Mouse (Mus musculus) forebrain, postnatal 0 days (tissue): ENCODE data around the gene Slc25a42. TPM values are rescaled to one million over a fixed set of nuclear protein-coding genes. Genes with fewer than 3 reads are reported as not detected.
A peak's percentile ranks its signal among the peaks of the same experiment; 100 is the strongest.

ENCODE experiments used
- ATAC-seq: fragments of 200-750 bp; cut with Nextera tagmentation; 2 replicates; pipeline ENCODE4 v1.8.0; 2017; ENCODE audit warnings: mild to moderate bottlenecking, moderate library complexity
- DNase-seq: peaks from one replicate; pipeline ENCODE4 v3.0.0-alpha.2; 2015
- H3K27ac ChIP-seq: fragments of 300-500 bp; sonication (generic); 2 replicates; pipeline ENCODE4 v1.5.1; 2014; ENCODE audit warnings: low read depth, mild to moderate bottlenecking, antibody characterized with exemption, low read length, moderate library complexity, mixed read lengths
- H3K27me3 ChIP-seq: fragments of 300-500 bp; sonication (generic); 2 replicates; pipeline ENCODE4 v1.6.1; 2014; ENCODE audit warnings: mild to moderate bottlenecking, low read length, mixed read lengths; ENCODE audit not compliant: insufficient read depth
- H3K36me3 ChIP-seq: fragments of 300-500 bp; sonication (generic); 2 replicates; pipeline ENCODE4 v1.6.1; 2014; ENCODE audit warnings: mild to moderate bottlenecking, moderate library complexity; ENCODE audit not compliant: insufficient read depth
- H3K4me1 ChIP-seq: fragments of 300-500 bp; sonication (generic); 2 replicates; pipeline ENCODE4 v1.6.1; 2014; ENCODE audit warnings: antibody characterized with exemption; ENCODE audit not compliant: insufficient read depth
- H3K4me2 ChIP-seq: fragments of 300-500 bp; sonication (generic); 2 replicates; pipeline ENCODE4 v1.6.1; 2014; ENCODE audit warnings: low read depth, mild to moderate bottlenecking, moderate library complexity
- H3K4me3 ChIP-seq: fragments of 300-500 bp; sonication (generic); 2 replicates; pipeline ENCODE4 v1.5.1; 2014; ENCODE audit warnings: low read depth, low read length, mixed read lengths
- H3K9ac ChIP-seq: fragments of 300-500 bp; sonication (generic); 2 replicates; pipeline ENCODE4 v1.6.1; 2014; ENCODE audit warnings: mild to moderate bottlenecking
- H3K9me3 ChIP-seq: fragments of 300-500 bp; sonication (generic); 2 replicates; pipeline ENCODE4 v1.6.1; 2016; ENCODE audit warnings: low read length
- CTCF ChIP-seq: sonication (generic); IDR thresholded peaks from 2 replicates; pipeline ENCODE4 v1.5.1; 2016; ENCODE audit warnings: antibody characterized with exemption, control low read depth, low read depth
- WGBS: fragments of 180-500 bp; shearing (Covaris S2); extraction: QIAGEN DNeasy Blood & Tissue Kit; methylation state at CpG from one replicate; pipeline ENCODE4 v1.1.7; 2014; 5-methylcytosine and 5-hydroxymethylcytosine counted together
- polyA plus RNA-seq: library from polyadenylated mRNA; unstranded; fragments of >200 nt; fragmentation: Nextera tagmentation; extraction: Ambion mirVana; gene quantifications from 2 replicates; pipeline ENCODE4 v1.2.1, GENCODE M21; 2015
- total RNA-seq: library from RNA; depleted of rRNA; stranded (reverse); fragments of >200 nt; gene quantifications from 2 replicates; pipeline ENCODE4 v1.2.3, GENCODE M21; 2014

Slc25a42 gene
- total and polyA plus RNA-seq, 2 experiments from 2014 or later, result 6.2 to 11.7 TPM

DNA sequence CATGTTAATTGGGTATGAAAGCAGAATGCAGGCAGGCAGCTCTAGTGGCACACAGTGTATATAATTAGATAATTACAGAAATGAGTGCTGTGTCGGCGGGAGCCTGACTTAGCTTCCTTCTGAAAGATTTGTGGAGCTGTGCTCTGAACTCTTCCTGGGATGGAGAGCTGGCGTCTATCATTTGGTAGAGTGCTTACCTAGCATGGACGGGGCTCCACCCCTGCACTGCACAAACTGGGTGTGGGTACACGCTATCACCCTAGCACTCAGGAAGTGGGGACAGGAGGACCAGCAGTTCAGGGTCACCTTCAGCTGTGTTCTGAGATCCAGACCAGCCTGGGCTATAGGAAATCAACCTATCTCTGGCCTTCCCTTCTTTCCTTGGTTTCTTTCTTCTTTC is 38.8 kb downstream of the Slc25a42 start:
- Histone ChIP-seq H3K9me3 (no peaks in the 10 kb centered on the region), H3K36me3 (peaks cover 12% of the 10 kb centered on the region), H3K27ac (no peak overlapping the region), H3K4me2 (0 out of 2 replicates have a peak overlapping the region, but pooled peaks have one; percentile 57), H3K27me3 (no peaks in the 10 kb centered on the region), H3K9ac (no peak overlapping the region), H3K4me1 (0 out of 2 replicates have a peak, but pooled peaks cover 4% of the 10 kb centered on the region), H3K4me3 (no peak overlapping the region)
- WGBS, result 81% methylated on average over 5 of the region's 5 CpGs
- DNase-seq, result no peak
- no peak for ATAC-seq
- no peak for TF ChIP-seq CTCF

GRCm38 (mm10) chr8:70172043-70172681 is 39.9 kb downstream of the Slc25a42 start, which contains the start of gene Tmem161a:
TSS of gene Tmem161a (plus strand) at chr8:70172356.
- TF ChIP-seq CTCF, result no peak
- Histone ChIP-seq H3K27ac (no peak within 1 kb of the TSS), H3K9me3 (no peaks in the 10 kb centered on the region), H3K36me3 (peaks cover 3% of the 10 kb centered on the region; the same call in 1 of the 2 replicates), H3K4me2 (peak within 1 kb of the TSS; percentile 57), H3K27me3 (no peaks in the 10 kb centered on the region), H3K9ac (peak within 1 kb of the TSS; percentile 68), H3K4me1 (0 out of 2 replicates have a peak, but pooled peaks cover 4% of the 10 kb centered on the region), H3K4me3 (peak within 1 kb of the TSS; percentile 64)
- ATAC-seq (peak; percentile 100), DNase-seq (peak; percentile 95)
- WGBS, result 2% methylated on average over 26 of the region's 27 CpGs

DNA sequence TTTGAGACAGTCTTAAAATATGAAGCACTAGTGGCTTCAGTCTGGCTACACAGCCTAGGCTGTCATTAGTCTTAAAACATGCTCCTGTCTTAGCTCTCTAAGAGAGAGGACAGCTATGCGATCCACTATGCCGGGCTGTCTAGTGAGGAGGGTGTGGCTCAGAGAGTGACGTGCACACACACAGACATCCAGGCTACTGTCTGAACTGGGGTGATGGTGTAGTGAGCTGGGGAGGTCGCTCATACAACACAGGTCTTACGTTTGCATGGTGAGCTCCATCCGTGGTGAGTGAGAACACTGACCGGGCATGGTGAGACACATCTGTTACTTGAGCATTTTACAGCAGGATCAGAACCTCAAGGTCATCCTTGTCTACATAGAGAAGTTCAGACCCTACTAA is 40.9 kb downstream of the Slc25a42 start:
- no peak for ATAC-seq
- WGBS, result 86% methylated on average over 7 of the region's 7 CpGs
- no peak overlapping the region for H3K4me3 ChIP-seq

DNA sequence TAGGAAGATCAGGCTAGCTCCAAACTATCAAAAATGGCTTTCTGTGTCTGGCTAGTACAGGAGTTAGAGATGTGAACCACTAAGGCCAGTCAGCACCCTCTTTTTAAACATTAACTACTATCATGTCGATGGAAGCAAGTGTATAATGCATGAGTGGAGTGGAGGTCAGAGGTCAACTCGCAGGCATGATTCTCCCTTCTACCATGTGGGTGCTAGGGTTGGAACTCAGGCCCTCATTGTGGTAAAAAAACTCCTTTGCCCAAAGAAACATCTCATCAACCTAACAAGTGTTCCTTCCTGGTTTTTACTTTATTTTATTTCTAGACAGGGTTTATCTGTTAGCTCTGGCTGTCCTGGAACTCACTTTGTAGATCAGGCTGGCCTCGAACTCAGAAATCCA is 41.4 kb downstream of the Slc25a42 start:
- no peak for ATAC-seq
- no peak for DNase-seq
- Histone ChIP-seq H3K9ac (no peak overlapping the region), H3K9me3 (no peaks in the 10 kb centered on the region), H3K4me1 (0 out of 2 replicates have a peak, but pooled peaks cover 4% of the 10 kb centered on the region), H3K27me3 (no peaks in the 10 kb centered on the region), H3K27ac (no peak overlapping the region), H3K36me3 (no peaks in the 10 kb centered on the region; the same call in 1 of the 2 replicates), H3K4me2 (no peak overlapping the region), H3K4me3 (no peak overlapping the region)
- no peak for TF ChIP-seq CTCF
- WGBS, result 78% methylated on average over 3 of the region's 3 CpGs

More for the DNA sequence above, 40.9 kb downstream of the Slc25a42 start:
- no peaks in the 10 kb centered on the region for H3K9me3 ChIP-seq
- no peaks in the 10 kb centered on the region; the same call in 1 of the 2 replicates for H3K36me3 ChIP-seq
- 0 out of 2 replicates have a peak, but pooled peaks cover 4% of the 10 kb centered on the region for H3K4me1 ChIP-seq
- no peak for TF ChIP-seq CTCF
- no peaks in the 10 kb centered on the region for H3K27me3 ChIP-seq
- no peak overlapping the region for H3K9ac ChIP-seq
- no peak overlapping the region for H3K27ac ChIP-seq
- no peak for DNase-seq
- H3K4me2 ChIP-seq, result peak overlapping the region; percentile 57; the same call in 1 of the 2 replicates

DNA sequence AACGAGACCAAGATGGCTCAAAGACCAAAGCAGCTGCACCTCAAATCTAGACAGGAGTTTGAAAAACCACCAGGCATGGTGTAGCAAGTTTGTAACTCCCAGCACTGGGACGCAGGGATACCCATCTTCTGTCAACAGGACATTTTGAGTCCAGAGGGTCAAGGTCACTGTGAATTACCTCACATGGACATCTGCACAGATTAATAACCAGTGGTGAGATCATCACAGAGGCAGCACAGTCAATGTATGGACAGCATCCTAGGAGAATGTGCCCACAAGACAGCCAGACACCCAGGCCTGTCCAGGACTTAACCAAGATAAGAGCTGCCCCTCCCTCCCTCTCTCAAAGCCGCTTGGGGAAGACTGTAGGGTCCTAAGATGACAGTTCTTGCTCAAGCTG is 42.0 kb downstream of the Slc25a42 start:
- H3K27me3 ChIP-seq, result no peaks in the 10 kb centered on the region
- WGBS, result 88% methylated on average over 3 of the region's 3 CpGs
- ATAC-seq (no peak), DNase-seq (no peak)
- H3K27ac ChIP-seq, result no peak overlapping the region
- H3K36me3 ChIP-seq, result no peaks in the 10 kb centered on the region; the same call in 1 of the 2 replicates
- no peak overlapping the region for H3K4me2 ChIP-seq
- H3K4me1 ChIP-seq, result 0 out of 2 replicates have a peak, but pooled peaks cover 4% of the 10 kb centered on the region
- TF ChIP-seq CTCF, result no peak
- H3K9ac ChIP-seq, result no peak overlapping the region
- H3K4me3 ChIP-seq, result no peak overlapping the region
- H3K9me3 ChIP-seq, result no peaks in the 10 kb centered on the region

DNA sequence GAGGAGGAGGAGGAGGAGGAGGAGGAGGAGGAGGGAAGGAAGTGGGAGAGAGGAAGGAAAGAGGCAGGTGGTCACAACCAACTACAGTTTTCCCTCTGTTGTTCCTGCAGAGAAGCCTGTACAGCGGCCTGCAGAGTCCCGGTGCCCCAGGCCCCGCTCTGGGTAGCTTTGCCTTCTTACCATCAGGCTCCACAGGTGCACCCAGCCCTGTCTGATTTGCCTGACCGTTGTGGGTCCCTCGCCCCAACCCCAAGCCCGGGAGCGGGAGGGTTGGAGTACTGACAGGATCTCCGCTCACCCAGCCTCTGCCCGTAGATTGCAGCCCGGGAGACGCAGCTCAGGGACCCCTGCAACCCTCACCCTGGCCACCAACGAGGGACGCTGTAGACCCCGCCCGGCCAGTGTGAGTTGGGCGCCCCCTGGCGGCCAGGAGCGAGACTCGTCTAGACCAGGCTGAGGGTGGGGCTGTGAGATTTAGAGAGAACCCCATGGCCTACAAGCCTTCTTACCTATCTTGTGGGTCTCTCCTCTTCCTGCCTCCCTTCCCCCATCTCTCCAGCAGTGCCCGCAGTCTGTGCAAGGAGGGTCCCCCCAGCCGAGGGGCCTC is 45.5 kb downstream of the Slc25a42 start:
- Histone ChIP-seq H3K4me2 (peak overlapping the region; percentile 47), H3K36me3 (no peaks in the 10 kb centered on the region), H3K4me1 (no peaks in the 10 kb centered on the region), H3K27me3 (no peaks in the 10 kb centered on the region), H3K9ac (peak overlapping the region; percentile 35), H3K4me3 (peak overlapping the region; percentile 14; the same call in 1 of the 2 replicates), H3K9me3 (no peaks in the 10 kb centered on the region), H3K27ac (no peak overlapping the region)
- DNase-seq, result peak; percentile 78
- peak; percentile 94 for ATAC-seq
- WGBS, result 7% methylated on average over 20 of the region's 21 CpGs
- TF ChIP-seq CTCF, result peak; percentile 97

DNA sequence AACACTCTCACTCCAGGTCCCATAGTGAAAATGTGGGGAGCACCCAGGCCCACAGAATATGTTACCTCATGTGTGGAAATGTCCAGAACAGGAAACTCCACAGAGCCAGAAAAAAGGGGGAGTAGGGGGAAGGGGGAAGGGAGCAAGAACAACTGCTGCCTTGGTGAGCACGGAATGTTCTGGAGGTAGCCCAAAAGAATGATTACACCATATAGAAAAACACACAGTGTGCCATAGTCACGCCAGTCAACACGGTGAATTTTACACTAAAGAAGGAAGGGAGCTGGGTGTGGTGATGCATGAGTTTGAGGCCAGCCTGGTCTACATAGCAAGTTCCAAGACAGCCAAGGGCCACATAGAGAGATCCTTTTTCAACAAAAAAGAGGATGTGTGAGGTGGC is 48.8 kb downstream of the Slc25a42 start:
- H3K4me2 ChIP-seq, result no peak overlapping the region
- DNase-seq (no peak), ATAC-seq (no peak)
- WGBS, result 80% methylated on average over 3 of the region's 3 CpGs
- H3K27me3 ChIP-seq, result no peaks in the 10 kb centered on the region
- no peaks in the 10 kb centered on the region for H3K36me3 ChIP-seq
- no peaks in the 10 kb centered on the region for H3K4me1 ChIP-seq
- H3K27ac ChIP-seq, result no peak overlapping the region
- H3K9ac ChIP-seq, result no peak overlapping the region
- no peak for TF ChIP-seq CTCF
- H3K4me3 ChIP-seq, result no peak overlapping the region
- no peaks in the 10 kb centered on the region for H3K9me3 ChIP-seq
